Mouse (Mus musculus): ENCODE measurements around the gene Zfp637. TPM values are rescaled to one million over a fixed set of nuclear protein-coding genes. Genes with fewer than 3 reads are reported as not detected.
A peak's percentile ranks its signal among the peaks of the same experiment; 100 is the strongest.
"Not testable (repeated sequence)": the region's sequence is repeated elsewhere in the genome, so short reads cannot be mapped to it uniquely, and the experiment has no call there.

The Zfp637 gene
- polyA plus RNA-seq, 1 experiment from 2014 or later, result 140 TPM

GRCm38 (mm10) chr6:117871034-117871433 is 30.1 kb downstream of the Zfp637 start:
- Histone ChIP-seq H3K9ac (no peak overlapping the region), H3K4me1 (replicated peaks) (no peaks in the 10 kb centered on the region), H3K27me3 (no peaks in the 10 kb centered on the region), H3K9me3 (no peaks in the 10 kb centered on the region), H3K36me3 (peaks cover 9% of the 10 kb centered on the region; the same call in 1 of the 2 replicates), H3K4me2 (no peak overlapping the region), H3K27ac (replicated peaks) (no peak overlapping the region), H3K4me3 (no peak overlapping the region)
- WGBS, result 86% methylated on average over 14 of the region's 14 CpGs
- ATAC-seq (ENCODE audit: low read depth), result no peak

GRCm38 (mm10) chr6:117873450-117873849 is 32.5 kb downstream of the Zfp637 start:
- H3K4me2 ChIP-seq; H3K4me1 ChIP-seq (replicated peaks); ATAC-seq (ENCODE audit: low read depth); H3K9ac ChIP-seq; H3K9me3 ChIP-seq; H3K4me3 ChIP-seq; H3K27me3 ChIP-seq; H3K27ac ChIP-seq (replicated peaks); H3K36me3 ChIP-seq: not testable (repeated sequence)
- WGBS, result 92% methylated on average over 7 of the region's 7 CpGs

- no peak for ATAC-seq (ENCODE audit: low read depth)
- no peaks in the 10 kb centered on the region for H3K27me3 ChIP-seq
- no peak overlapping the region for H3K27ac ChIP-seq (replicated peaks)
- H3K9ac ChIP-seq, result no peak overlapping the region
- no peak overlapping the region for H3K4me3 ChIP-seq
- peaks cover 4% of the 10 kb centered on the region; the same call in 1 of the 2 replicates for H3K4me1 ChIP-seq (replicated peaks)
- WGBS, result 79% methylated on average over 3 of the region's 3 CpGs
- H3K4me2 ChIP-seq, result no peak overlapping the region
- no peaks in the 10 kb centered on the region for H3K9me3 ChIP-seq
- peaks cover 9% of the 10 kb centered on the region; the same call in 1 of the 2 replicates for H3K36me3 ChIP-seq
Observed at GRCm38 (mm10) chr6:117874621-117875281, 33.8 kb downstream of the Zfp637 start.

GRCm38 (mm10) chr6:117878700-117879407 is 37.9 kb downstream of the Zfp637 start:
- Histone ChIP-seq H3K27ac (replicated peaks) (peak overlapping the region; percentile 98), H3K4me1 (replicated peaks) (peaks cover 12% of the 10 kb centered on the region), H3K9me3 (no peaks in the 10 kb centered on the region), H3K4me2 (peak overlapping the region; percentile 61), H3K36me3 (no peaks in the 10 kb centered on the region), H3K4me3 (peak overlapping the region; percentile 52), H3K9ac (peak overlapping the region; percentile 76), H3K27me3 (no peaks in the 10 kb centered on the region)
- WGBS, result 13% methylated on average over 26 of the region's 26 CpGs
- ATAC-seq (ENCODE audit: low read depth), result peak; percentile 91

- no peaks in the 10 kb centered on the region for H3K9me3 ChIP-seq
- H3K27me3 ChIP-seq, result no peaks in the 10 kb centered on the region
- H3K9ac ChIP-seq, result peak overlapping the region; percentile 76
- peak overlapping the region; percentile 52 for H3K4me3 ChIP-seq
- H3K27ac ChIP-seq (replicated peaks), result peak overlapping the region; percentile 98
- H3K4me2 ChIP-seq, result peak overlapping the region; percentile 61
- ATAC-seq (ENCODE audit: low read depth), result peak; percentile 93
- under 1% methylated on average over 67 of the region's 67 CpGs for WGBS
- H3K36me3 ChIP-seq, result no peaks in the 10 kb centered on the region
- H3K4me1 ChIP-seq (replicated peaks), result peaks cover 12% of the 10 kb centered on the region
Observed at GRCm38 (mm10) chr6:117879408-117880115, 38.6 kb downstream of the Zfp637 start.

GRCm38 (mm10) chr6:117880394-117880838 is 39.4 kb downstream of the Zfp637 start:
- ATAC-seq (ENCODE audit: low read depth), result no peak
- Histone ChIP-seq H3K9me3 (no peaks in the 10 kb centered on the region), H3K27ac (replicated peaks) (peak overlapping the region; percentile 98), H3K4me3 (peak overlapping the region; percentile 52), H3K9ac (peak overlapping the region; percentile 68), H3K4me1 (replicated peaks) (peaks cover 12% of the 10 kb centered on the region), H3K27me3 (no peaks in the 10 kb centered on the region), H3K36me3 (no peaks in the 10 kb centered on the region), H3K4me2 (peak overlapping the region; percentile 61)
- 20% methylated on average over 3 of the region's 3 CpGs for WGBS

GRCm38 (mm10) chr6:117881229-117881628 is 40.2 kb downstream of the Zfp637 start:
- ATAC-seq (ENCODE audit: low read depth), result no peak
- Histone ChIP-seq H3K4me3 (no peak overlapping the region), H3K9me3 (no peaks in the 10 kb centered on the region), H3K36me3 (no peaks in the 10 kb centered on the region), H3K27me3 (no peaks in the 10 kb centered on the region), H3K4me1 (replicated peaks) (peaks cover 12% of the 10 kb centered on the region), H3K27ac (replicated peaks) (no peak overlapping the region), H3K4me2 (peak overlapping the region; percentile 61), H3K9ac (no peak overlapping the region)
- 38% methylated on average over 7 of the region's 7 CpGs for whole genome bisulfite sequencing

GRCm38 (mm10) chr6:117881997-117882396 is 41.0 kb downstream of the Zfp637 start:
- no peak overlapping the region for H3K4me3 ChIP-seq
- H3K36me3 ChIP-seq, result no peaks in the 10 kb centered on the region
- 77% methylated on average over 7 of the region's 7 CpGs for WGBS
- no peak overlapping the region for H3K9ac ChIP-seq
- no peak for ATAC-seq (ENCODE audit: low read depth)
- H3K27me3 ChIP-seq, result no peaks in the 10 kb centered on the region
- no peak overlapping the region for H3K4me2 ChIP-seq
- H3K9me3 ChIP-seq, result no peaks in the 10 kb centered on the region
- H3K4me1 ChIP-seq (replicated peaks), result peaks cover 12% of the 10 kb centered on the region
- H3K27ac ChIP-seq (replicated peaks), result no peak overlapping the region

GRCm38 (mm10) chr6:117885943-117886342 is 45.0 kb downstream of the Zfp637 start:
- no peak overlapping the region for H3K4me3 ChIP-seq
- H3K27me3 ChIP-seq, result no peaks in the 10 kb centered on the region
- no peak overlapping the region for H3K27ac ChIP-seq (replicated peaks)
- WGBS, result 81% methylated on average over 2 of the region's 2 CpGs
- ATAC-seq (ENCODE audit: low read depth), result no peak
- 0 out of 2 replicates have a peak, but pooled peaks cover 2% of the 10 kb centered on the region for H3K4me1 ChIP-seq (replicated peaks)
- no peak overlapping the region for H3K9ac ChIP-seq
- no peaks in the 10 kb centered on the region for H3K36me3 ChIP-seq
- no peak overlapping the region for H3K4me2 ChIP-seq
- H3K9me3 ChIP-seq, result no peaks in the 10 kb centered on the region

GRCm38 (mm10) chr6:117888032-117888431 is 47.1 kb downstream of the Zfp637 start:
- H3K27me3 ChIP-seq, result no peaks in the 10 kb centered on the region
- H3K4me2 ChIP-seq, result no peak overlapping the region
- WGBS, result 59% methylated on average over 1 of the region's 1 CpGs

GRCm38 (mm10) chr6:117888642-117889096 is 47.7 kb downstream of the Zfp637 start:
- H3K4me1 ChIP-seq (replicated peaks), result no peaks in the 10 kb centered on the region
- no peaks in the 10 kb centered on the region for H3K9me3 ChIP-seq
- no peak overlapping the region for H3K4me3 ChIP-seq
- no peaks in the 10 kb centered on the region for H3K36me3 ChIP-seq
- no peak overlapping the region for H3K9ac ChIP-seq
- H3K27ac ChIP-seq (replicated peaks), result no peak overlapping the region
- ATAC-seq (ENCODE audit: low read depth), result no peak
- no peak overlapping the region for H3K4me2 ChIP-seq
- no peaks in the 10 kb centered on the region for H3K27me3 ChIP-seq
- WGBS, result 78% methylated on average over 2 of the region's 2 CpGs

More at GRCm38 (mm10) chr6:117888032-117888431, 47.1 kb downstream of the Zfp637 start:
- H3K36me3 ChIP-seq, result no peaks in the 10 kb centered on the region
- no peaks in the 10 kb centered on the region for H3K4me1 ChIP-seq (replicated peaks)
- no peaks in the 10 kb centered on the region for H3K9me3 ChIP-seq
- H3K9ac ChIP-seq, result no peak overlapping the region
- H3K27ac ChIP-seq (replicated peaks), result no peak overlapping the region
- H3K4me3 ChIP-seq, result no peak overlapping the region
- no peak for ATAC-seq (ENCODE audit: low read depth)

- Histone ChIP-seq H3K27ac (replicated peaks) (no peak overlapping the region), H3K27me3 (no peaks in the 10 kb centered on the region), H3K9ac (no peak overlapping the region), H3K4me3 (no peak overlapping the region), H3K4me2 (no peak overlapping the region), H3K9me3 (no peaks in the 10 kb centered on the region), H3K4me1 (replicated peaks) (no peaks in the 10 kb centered on the region), H3K36me3 (no peaks in the 10 kb centered on the region)
- no peak for ATAC-seq (ENCODE audit: low read depth)
- 81% methylated on average over 6 of the region's 6 CpGs for WGBS
Observed at GRCm38 (mm10) chr6:117890257-117890656, 49.3 kb downstream of the Zfp637 start.
